Mouse (Mus musculus) lung, postnatal 0 days (tissue): ENCODE results near the gene Sptb.

Source experiments
- CTCF ChIP-seq: IDR thresholded peaks from 2 replicates; pipeline ENCODE4 v1.5.1; 2016; ENCODE audit warnings: antibody characterized with exemption, mild to moderate bottlenecking
- EP300 ChIP-seq: IDR thresholded peaks from 2 replicates; pipeline ENCODE4 v1.6.1; 2016; ENCODE audit warnings: antibody characterized with exemption, mild to moderate bottlenecking, control low read depth

GRCm38 (mm10) chr12:76618175-76618574, 92.2 kb downstream of the Sptb start:
- TF ChIP-seq CTCF (no peak), EP300 (no peak)
